Mouse (Mus musculus): ENCODE measurements around the gene Mfap3l.

DNA sequence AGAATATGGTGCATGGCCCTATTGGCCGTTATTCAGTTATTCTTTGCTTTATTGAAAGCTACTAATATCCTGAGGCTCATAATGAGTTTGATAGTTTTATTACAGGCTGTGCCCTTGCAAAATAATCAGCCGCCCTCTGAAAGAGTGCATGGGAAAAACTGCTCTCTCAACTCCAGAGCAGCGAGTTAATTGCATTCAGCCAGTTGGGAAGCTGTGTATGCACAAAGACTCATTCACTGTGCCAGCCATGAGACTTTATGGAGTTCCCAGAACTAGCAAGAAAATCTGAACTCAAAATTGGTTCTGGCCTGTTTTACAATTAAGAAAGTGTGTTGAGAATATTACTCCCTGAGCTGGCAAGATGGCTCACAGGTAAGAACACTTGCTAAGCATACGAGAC, 12.5 kb downstream of the Mfap3l start:
- TF ChIP-seq CTCF (IDR thresholded peaks at IDR 0.05; ENCODE audit: low read depth) (no peak), EP300 (optimal IDR thresholded peaks at IDR 0.05) (no peak)
